Mouse (Mus musculus) MEL (cell line): Measurements from ENCODE around the gene Sertad1. TPM values are rescaled to one million over a fixed set of nuclear protein-coding genes. Genes with fewer than 3 reads are reported as not detected.

Source experiments
- DNase-seq: peaks from one replicate; pipeline ENCODE4 v3.0.0; 2011; ENCODE audit warnings: low read depth, low spot score
- H3K27ac ChIP-seq: 2 replicates; pipeline ENCODE4 v1.5.1; 2012; ENCODE audit warnings: low read depth, mild to moderate bottlenecking, control low read depth, low read length, moderate library complexity; ENCODE audit not compliant: control insufficient read depth
- H3K27me3 ChIP-seq, 2 experiments: fragments of 150-350 bp in 1 of 2; sonication (generic) in 1 of 2; 2 replicates each; pipeline ENCODE4 v1.6.1; 2012; ENCODE audit warnings: low read length in 2 of 2, mild to moderate bottlenecking in 2 of 2, improper control_type of control experiment in 1 of 2, moderate library complexity in 1 of 2; ENCODE audit not compliant: insufficient read depth in 2 of 2, control insufficient read depth in 1 of 2
- H3K36me3 ChIP-seq, 2 experiments: 2 replicates each; pipeline ENCODE4 v1.6.1; 2012 to 2014; ENCODE audit warnings: low read length in 2 of 2, improper control_type of control experiment in 1 of 2, inconsistent platforms in 1 of 2, mild to moderate bottlenecking in 1 of 2; ENCODE audit not compliant: insufficient read depth in 2 of 2, control insufficient read depth in 1 of 2
- H3K4me1 ChIP-seq, 2 experiments: fragments of 150-350 bp in 1 of 2; sonication (generic) in 1 of 2; 2 replicates each; pipeline ENCODE4 v1.6.1; 2012; ENCODE audit warnings: low read length in 2 of 2, improper control_type of control experiment in 1 of 2, mild to moderate bottlenecking in 1 of 2; ENCODE audit not compliant: insufficient read depth in 2 of 2, control insufficient read depth in 1 of 2
- H3K4me3 ChIP-seq, 2 experiments: fragments of 150-350 bp in 1 of 2; sonication (generic) in 1 of 2; 2 replicates each; pipeline ENCODE4 v1.5.1; 2012; ENCODE audit warnings: low read depth in 2 of 2, low read length in 2 of 2, mild to moderate bottlenecking in 2 of 2, moderate library complexity in 2 of 2, control low read depth in 1 of 2, improper control_type of control experiment in 1 of 2; ENCODE audit not compliant: control insufficient read depth in 1 of 2, insufficient read depth in 1 of 2
- H3K79me2 ChIP-seq: 2 replicates; pipeline ENCODE4 v1.6.1; 2012; ENCODE audit warnings: mild to moderate bottlenecking, low read length, moderate library complexity; ENCODE audit not compliant: control insufficient read depth, poor library complexity, insufficient read depth
- H3K9ac ChIP-seq: 2 replicates; pipeline ENCODE4 v1.6.1; 2012; ENCODE audit warnings: low read depth, mild to moderate bottlenecking, control low read depth, low read length, moderate library complexity; ENCODE audit not compliant: control insufficient read depth, poor library complexity, severe bottlenecking
- H3K9me3 ChIP-seq: fragments of 150-350 bp; sonication (generic); replicated peaks from 2 replicates; pipeline ENCODE4 v1.6.1; 2012; ENCODE audit warnings: mild to moderate bottlenecking, low read length, improper control_type of control experiment, moderate library complexity; ENCODE audit not compliant: insufficient read depth
- BHLHE40 ChIP-seq: IDR thresholded peaks from 2 replicates; pipeline ENCODE4 v1.6.1; 2012; ENCODE audit warnings: low read depth, mild to moderate bottlenecking, inconsistent platforms, low read length, improper control_type of control experiment, borderline replicate concordance
- CHD2 ChIP-seq: IDR thresholded peaks from 2 replicates; pipeline ENCODE4 v1.6.1; 2011; ENCODE audit warnings: low read length, improper control_type of control experiment
- E2F4 ChIP-seq: IDR thresholded peaks from 2 replicates; pipeline ENCODE4 v1.6.1; 2011; ENCODE audit warnings: low read depth, low read length, improper control_type of control experiment, borderline replicate concordance
- EP300 ChIP-seq, 2 experiments: IDR thresholded peaks; 2 replicates each; pipeline ENCODE4 v1.6.1; 2011; ENCODE audit warnings: improper control_type of control experiment in 2 of 2, low read length in 2 of 2, low read depth in 1 of 2, mild to moderate bottlenecking in 1 of 2
- ETS1 ChIP-seq: IDR thresholded peaks from 2 replicates; pipeline ENCODE4 v1.6.1; 2012; ENCODE audit warnings: low read depth, mild to moderate bottlenecking, inconsistent platforms, low read length, improper control_type of control experiment, moderate library complexity
- GABPA ChIP-seq: IDR thresholded peaks from 2 replicates; pipeline ENCODE4 v1.6.1; 2012; ENCODE audit warnings: low read depth, mild to moderate bottlenecking, inconsistent platforms, low read length, improper control_type of control experiment, moderate library complexity
- GATA1 ChIP-seq: IDR thresholded peaks from 2 replicates; pipeline ENCODE4 v1.6.1; 2011; ENCODE audit warnings: low read depth, low read length, improper control_type of control experiment
- HCFC1 ChIP-seq: IDR thresholded peaks from 2 replicates; pipeline ENCODE4 v1.6.1; 2012; ENCODE audit warnings: low read depth, mild to moderate bottlenecking, inconsistent platforms, low read length, improper control_type of control experiment, moderate library complexity
- JUND ChIP-seq: IDR thresholded peaks from 2 replicates; pipeline ENCODE4 v1.6.1; 2011; ENCODE audit warnings: low read depth, mild to moderate bottlenecking, improper control_type of control experiment, low read length
- KAT2A ChIP-seq: conservative IDR thresholded peaks from 2 replicates; pipeline ENCODE4 v1.6.1; 2012; ENCODE audit warnings: low read depth, low read length, improper control_type of control experiment, inconsistent platforms
- MAFK ChIP-seq: IDR thresholded peaks from 2 replicates; pipeline ENCODE4 v1.6.1; 2011; ENCODE audit warnings: low read depth, mild to moderate bottlenecking, low read length, improper control_type of control experiment, borderline replicate concordance
- MAX ChIP-seq: IDR thresholded peaks from 2 replicates; pipeline ENCODE4 v1.6.1; 2011; ENCODE audit warnings: low read length, improper control_type of control experiment
- MEF2A ChIP-seq: IDR thresholded peaks from 2 replicates; pipeline ENCODE4 v1.6.1; 2014; ENCODE audit warnings: low read depth, mild to moderate bottlenecking, inconsistent platforms, low read length, improper control_type of control experiment; ENCODE audit not compliant: poor library complexity, insufficient replicate concordance, severe bottlenecking; ENCODE audit errors: extremely low read depth
- MXI1 ChIP-seq: IDR thresholded peaks from 2 replicates; pipeline ENCODE4 v1.6.1; 2011; ENCODE audit warnings: mild to moderate bottlenecking, low read depth, low read length, improper control_type of control experiment
- MYB ChIP-seq: IDR thresholded peaks from 2 replicates; pipeline ENCODE4 v1.6.1; 2011; ENCODE audit warnings: mild to moderate bottlenecking, low read depth, low read length, improper control_type of control experiment
- MYC ChIP-seq: IDR thresholded peaks from 2 replicates; pipeline ENCODE4 v1.6.1; 2011; ENCODE audit warnings: low read depth, mild to moderate bottlenecking, low read length, improper control_type of control experiment, moderate library complexity
- NELFE ChIP-seq: IDR thresholded peaks from 2 replicates; pipeline ENCODE4 v1.6.1; 2011; ENCODE audit warnings: low read depth, low read length, improper control_type of control experiment
- NRF1 ChIP-seq: IDR thresholded peaks from 2 replicates; pipeline ENCODE4 v1.6.1; 2014; ENCODE audit warnings: low read depth, mild to moderate bottlenecking, inconsistent platforms, low read length, improper control_type of control experiment, moderate library complexity; ENCODE audit not compliant: poor library complexity, insufficient read depth, severe bottlenecking
- POLR2A ChIP-seq, 2 experiments: IDR thresholded peaks; 2 replicates each; pipeline ENCODE4 v1.6.1; 2011 to 2012; ENCODE audit warnings: low read length in 2 of 2, mild to moderate bottlenecking in 2 of 2, control low read depth in 1 of 2, improper control_type of control experiment in 1 of 2, low read depth in 1 of 2, moderate library complexity in 1 of 2; ENCODE audit not compliant: control insufficient read depth in 1 of 2, insufficient read depth in 1 of 2, poor library complexity in 1 of 2
- POLR2AphosphoS2 ChIP-seq: IDR thresholded peaks from 2 replicates; pipeline ENCODE4 v1.6.1; 2011; ENCODE audit warnings: low read length, improper control_type of control experiment
- POLR2AphosphoS5 ChIP-seq: IDR thresholded peaks from 2 replicates; pipeline ENCODE4 v1.6.1; 2012; ENCODE audit warnings: low read depth, borderline replicate concordance, mild to moderate bottlenecking, inconsistent platforms, low read length, moderate library complexity, mixed read lengths
- RAD21 ChIP-seq: IDR thresholded peaks from 2 replicates; pipeline ENCODE4 v1.6.1; 2011; ENCODE audit warnings: mild to moderate bottlenecking, low read depth, low read length, improper control_type of control experiment
- RCOR1 ChIP-seq: IDR thresholded peaks from 2 replicates; pipeline ENCODE4 v1.6.1; 2012; ENCODE audit warnings: low read depth, mild to moderate bottlenecking, inconsistent platforms, low read length, improper control_type of control experiment
- SIN3A ChIP-seq: IDR thresholded peaks from 2 replicates; pipeline ENCODE4 v1.6.1; 2012; ENCODE audit warnings: low read length, improper control_type of control experiment, inconsistent platforms
- SMC3 ChIP-seq: IDR thresholded peaks from 2 replicates; pipeline ENCODE4 v1.6.1; 2011; ENCODE audit warnings: low read depth, low read length, improper control_type of control experiment
- TAL1 ChIP-seq: IDR thresholded peaks from 2 replicates; pipeline ENCODE4 v1.6.1; 2012; ENCODE audit warnings: mild to moderate bottlenecking, inconsistent platforms, low read length, moderate library complexity, mixed read lengths
- TBP ChIP-seq: IDR thresholded peaks from 2 replicates; pipeline ENCODE4 v1.8.0; 2011; ENCODE audit warnings: low read depth, low read length, improper control_type of control experiment
- UBTF ChIP-seq: IDR thresholded peaks from 2 replicates; pipeline ENCODE4 v1.6.1; 2012; ENCODE audit warnings: low read depth, mild to moderate bottlenecking, inconsistent platforms, low read length, improper control_type of control experiment, moderate library complexity, borderline replicate concordance; ENCODE audit not compliant: insufficient read depth
- USF1 ChIP-seq: IDR thresholded peaks from 2 replicates; pipeline ENCODE4 v1.6.1; 2014; ENCODE audit warnings: low read depth, mild to moderate bottlenecking, inconsistent platforms, low read length, improper control_type of control experiment, moderate library complexity
- USF2 ChIP-seq, 2 experiments: IDR thresholded peaks; 2 replicates each; pipeline ENCODE4 v1.6.1; 2011 to 2012; ENCODE audit warnings: improper control_type of control experiment in 2 of 2, low read length in 2 of 2, borderline replicate concordance in 1 of 2, inconsistent platforms in 1 of 2, low read depth in 1 of 2, mild to moderate bottlenecking in 1 of 2; ENCODE audit not compliant: insufficient read depth in 1 of 2
- ZC3H11A ChIP-seq: IDR thresholded peaks from 2 replicates; pipeline ENCODE4 v1.6.1; 2012; ENCODE audit warnings: low read depth, mild to moderate bottlenecking, inconsistent platforms, low read length, improper control_type of control experiment
- ZKSCAN1 ChIP-seq: IDR thresholded peaks from 2 replicates; pipeline ENCODE4 v1.6.1; 2012; ENCODE audit warnings: low read depth, mild to moderate bottlenecking, inconsistent platforms, low read length, improper control_type of control experiment, moderate library complexity
- ZMIZ1 ChIP-seq: IDR thresholded peaks from 2 replicates; pipeline ENCODE4 v1.6.1; 2012; ENCODE audit warnings: low read depth, mild to moderate bottlenecking, inconsistent platforms, low read length, improper control_type of control experiment, moderate library complexity
- ZNF384 ChIP-seq: IDR thresholded peaks from 2 replicates; pipeline ENCODE4 v1.6.1; 2012; ENCODE audit warnings: low read depth, mild to moderate bottlenecking, inconsistent platforms, low read length, improper control_type of control experiment
- polyA plus RNA-seq, 2 experiments: library from polyadenylated mRNA; stranded (reverse) in 1 of 2; unstranded in 1 of 2; fragments of >175 nt in 1 of 2; fragments of >200 nt in 1 of 2; gene quantifications; 2 replicates each; pipeline versions ENCODE4 v1.2.1 to v1.2.4; 2012; ENCODE audit warnings: low replicate concordance in 2 of 2, low read depth in 1 of 2; ENCODE audit not compliant: insufficient read length in 2 of 2, insufficient read depth in 1 of 2, missing spikeins in 1 of 2
- total RNA-seq: library from RNA; depleted of rRNA; stranded (reverse); fragments of 300-350 nt; gene quantifications from 2 replicates; pipeline ENCODE4 v1.2.3, GENCODE M21; 2012; rRNA removed

The Sertad1 gene
- total RNA-seq (9.9 and 12.4 TPM in 2 replicates), polyA plus RNA-seq (10 to 100 TPM in 1 of 2 experiments, not detected in 1; 10.6 TPM)

- Histone ChIP-seq H3K27me3 (no peaks in the 10 kb centered on the region), H3K79me2 (peaks cover 11% of the 10 kb centered on the region), H3K9me3 (no peaks in the 10 kb centered on the region), H3K4me1 (peaks cover 17 to 39% of the 10 kb centered on the region in 2 experiments), H3K4me3 (peak within 1 kb of the TSS; percentile 84 to 94), H3K36me3 (peaks cover 0 to 43% of the 10 kb centered on the region in 2 experiments; a peak in 2 of 4 replicates), H3K27ac (peak within 1 kb of the TSS; percentile 78), H3K9ac (peak within 1 kb of the TSS; percentile 87)
- DNase-seq: peak; percentile 99
- TF ChIP-seq EP300 (IDR thresholded peaks at IDR 0.05; ENCODE audit: low read depth in 1 of 2, low read length in 2 of 2) (no peak; a peak in 1 of 4 replicates), HCFC1 (peak; percentile 33), TAL1 (no peak), TBP (peak; percentile 91), BHLHE40 (no peak), SMC3 (no peak), RAD21 (no peak), MAFK (no peak), JUND (no peak), ZC3H11A (no peak), MYB (no peak), ZKSCAN1 (no peak), RCOR1 (0 out of 2 replicates have a peak, but pooled peaks have one; percentile 5), ZMIZ1 (peak; percentile 98), E2F4 (no peak), MYC (no peak), SIN3A (no peak; the same call in 1 of the 2 replicates), KAT2A (no peak; the same call in 1 of the 2 replicates), UBTF (no peak), GATA1 (no peak), MXI1 (peak; percentile 73; the same call in 1 of the 2 replicates), POLR2AphosphoS5 (peak; percentile 96), GABPA (no peak), MAX (no peak), POLR2A (IDR thresholded peaks at IDR 0.05; ENCODE audit: control insufficient read depth in 1 of 2, insufficient read depth in 1 of 2, low read depth in 1 of 2, low read length in 2 of 2, poor library complexity in 1 of 2) (peak; percentile 84 to 99), MEF2A (no peak), ZNF384 (no peak), ETS1 (no peak), NELFE (peak; percentile 98), NRF1 (peak; percentile 88), USF1 (0 out of 2 replicates have a peak, but pooled peaks have one; percentile 16), USF2 (IDR thresholded peaks at IDR 0.05; ENCODE audit: borderline replicate concordance in 1 of 2, insufficient read depth in 1 of 2, low read depth in 1 of 2, low read length in 2 of 2) (no peak), CHD2 (peak; percentile 14; the same call in 1 of the 2 replicates), POLR2AphosphoS2 (peak; percentile 98)
Measured at GRCm38 (mm10) chr7:27486770-27487697, at the start of gene Sertad1. Gene Sertad1, plus strand, starts transcription at chr7:27486910.
